15 mouse cellular contexts compared by ENCODE assay signal in genomic region chr10:88260309-88260708, GRCm38 (mm10). TPM values are rescaled to one million over a fixed set of nuclear protein-coding genes. Genes with fewer than 3 reads are reported as not detected.
DNase-seq lines count a peak whose midpoint lies in the region; ATAC-seq and TF ChIP-seq lines count a peak whose summit lies in the region.
"Had no signal": no experiment of that assay in that cellular context is flagged by ENCODE, and none has a peak within 500 bp of the region (broad histone marks: within the 10 kb centered on the region; RNA-seq: fewer than 3 reads in every experiment).

No protein-coding gene starts in this region.

- H3K4me2 ChIP-seq in hindbrain, embryonic 11.5 days (replicated peaks; ENCODE audit: low read depth, low read length): no peak overlapping the region
- H3K4me2 ChIP-seq in hindbrain, postnatal 0 days (ENCODE audit: low read depth, low read length): no peak overlapping the region
- H3K4me2 ChIP-seq: limb, embryonic 12.5 days; midbrain, embryonic 13.5 days had no signal

- TF ChIP-seq CTCF in hindbrain, postnatal 0 days (IDR thresholded peaks at IDR 0.05; ENCODE audit: low read depth): no peak

- H3K27ac ChIP-seq in hindbrain, embryonic 11.5 days (ENCODE audit: low read depth, low read length): no peak overlapping the region
- no peak overlapping the region for H3K27ac ChIP-seq in hindbrain, postnatal 0 days
- no peak overlapping the region for H3K27ac ChIP-seq in midbrain, embryonic 10.5 days (replicated peaks)
- H3K27ac ChIP-seq: midbrain, embryonic 13.5 days had no signal

- no peaks in the 10 kb centered on the region for H3K27me3 ChIP-seq in hindbrain, embryonic 11.5 days (ENCODE audit: control insufficient read depth, insufficient read depth, low read length)
- no peaks in the 10 kb centered on the region for H3K27me3 ChIP-seq in hindbrain, postnatal 0 days (ENCODE audit: insufficient read depth, low read length)
- H3K27me3 ChIP-seq in midbrain, embryonic 10.5 days (ENCODE audit: low read depth, poor library complexity, severe bottlenecking): no peaks in the 10 kb centered on the region
- H3K27me3 ChIP-seq: limb, embryonic 12.5 days; midbrain, embryonic 13.5 days had no signal

- no peak overlapping the region for H3K4me3 ChIP-seq in hindbrain, embryonic 11.5 days (ENCODE audit: low read depth, low read length)
- H3K4me3 ChIP-seq in hindbrain, postnatal 0 days (ENCODE audit: low read length): no peak overlapping the region
- H3K4me3 ChIP-seq in midbrain, embryonic 10.5 days: no peak overlapping the region
- H3K4me3 ChIP-seq: limb, embryonic 12.5 days; midbrain, embryonic 13.5 days had no signal

- intact Hi-C loops in left cerebral cortex, postnatal 25 days (cut with DNase I): no loop called here

- H3K9ac ChIP-seq in hindbrain, embryonic 11.5 days (ENCODE audit: low read depth, low read length): no peak overlapping the region
- H3K9ac ChIP-seq in hindbrain, postnatal 0 days (replicated peaks; ENCODE audit: low read length): no peak overlapping the region
- H3K9ac ChIP-seq: limb, embryonic 12.5 days; midbrain, embryonic 13.5 days had no signal

- no peak for ATAC-seq in hindbrain, embryonic 11.5 days (ENCODE audit: low FRiP score)
- ATAC-seq in hindbrain, postnatal 0 days: no peak
- no peak for ATAC-seq in megakaryocyte progenitor cell, adult 5-6 weeks (replicated peaks; ENCODE audit: poor library complexity)
- ATAC-seq: inflammation-experienced regulatory T-cells, adult 6 months; midbrain, embryonic 13.5 days had no signal

- no peaks in the 10 kb centered on the region for H3K9me3 ChIP-seq in hindbrain, embryonic 11.5 days (ENCODE audit: control insufficient read depth, low read length)
- no peaks in the 10 kb centered on the region for H3K9me3 ChIP-seq in hindbrain, postnatal 0 days (ENCODE audit: low read length)
- H3K9me3 ChIP-seq in midbrain, embryonic 10.5 days (replicated peaks): no peaks in the 10 kb centered on the region
- H3K9me3 ChIP-seq: limb, embryonic 12.5 days; midbrain, embryonic 13.5 days had no signal

- H3K36me3 ChIP-seq in hindbrain, embryonic 11.5 days (ENCODE audit: control insufficient read depth, insufficient read depth, low read length): no peaks in the 10 kb centered on the region
- no peaks in the 10 kb centered on the region for H3K36me3 ChIP-seq in hindbrain, postnatal 0 days (ENCODE audit: insufficient read depth, low read length)
- no peaks in the 10 kb centered on the region for H3K36me3 ChIP-seq in midbrain, embryonic 10.5 days
- H3K36me3 ChIP-seq: limb, embryonic 12.5 days; midbrain, embryonic 13.5 days had no signal

- peak; percentile 10 for DNase-seq in hindbrain, embryonic 11.5 days (ENCODE audit: low spot score)
- DNase-seq in hindbrain, postnatal 0 days (ENCODE audit: low spot score): no peak
- peak; percentile 53 for DNase-seq in urinary bladder, postnatal 14 days (ENCODE audit: low spot score)
- no peak for DNase-seq in urinary bladder, adult 18-20 months (ENCODE audit: low spot score in 2 of 2)
- peak; percentile 36 for DNase-seq in heart, postnatal 4 days
- no peak for DNase-seq in midbrain, embryonic 10.5 days (ENCODE audit: low spot score)
- no peak for DNase-seq in left cerebral cortex, postnatal 25 days (ENCODE audit: low spot score in 2 of 2)
- DNase-seq: adrenal gland, postnatal 14 days; B cell, adult 2 months; layer of hippocampus, postnatal 36 days; thymus, adult 18-20 months had no signal

- no peaks in the 10 kb centered on the region for H3K4me1 ChIP-seq in hindbrain, embryonic 11.5 days (replicated peaks; ENCODE audit: control insufficient read depth, insufficient read depth, low read length)
- no peaks in the 10 kb centered on the region for H3K4me1 ChIP-seq in hindbrain, postnatal 0 days (ENCODE audit: insufficient read depth, low read length)
- no peaks in the 10 kb centered on the region for H3K4me1 ChIP-seq in midbrain, embryonic 10.5 days
- H3K4me1 ChIP-seq: midbrain, embryonic 13.5 days had no signal

- WGBS in hindbrain, embryonic 11.5 days: 88% methylated on average over 12 of the region's 12 CpGs
- 83% methylated on average over 12 of the region's 12 CpGs for WGBS in hindbrain, postnatal 0 days
- WGBS in midbrain, embryonic 10.5 days: 87% methylated on average over 12 of the region's 12 CpGs

RNA-seq across cellular contexts. Expression of gene Washc3, which starts 59.4 kb away (rescaled TPM):
- 46.0 and 46.1 TPM in 2 replicates for polyA plus RNA-seq in hindbrain, embryonic 11.5 days (2014; fragmentation: Nextera tagmentation; extraction: Ambion mirVana)
- 11.6 and 14.7 TPM in 2 replicates for total RNA-seq in hindbrain, postnatal 0 days (2014; rRNA removed)
- 45.0 and 45.8 TPM in 2 replicates for polyA plus RNA-seq in hindbrain, postnatal 0 days (2015; fragmentation: Nextera tagmentation; extraction: Ambion mirVana)
- total RNA-seq in heart, postnatal 4 days (2021): 10 to 100 TPM; 24.5 to 24.7 TPM
- polyA plus RNA-seq in midbrain, embryonic 10.5 days (2016; fragmentation: Nextera tagmentation; extraction: Ambion mirVana): 47.1 and 48.0 TPM in 2 replicates
- total RNA-seq in megakaryocyte progenitor cell, adult 5-6 weeks (2015): 90.1 and 96.6 TPM in 2 replicates
- total RNA-seq in megakaryocyte progenitor cell, adult 5-6 weeks (2017): 38.7 and 50.3 TPM in 2 replicates
- total RNA-seq in left cerebral cortex, postnatal 25 days (2021): 10 to 100 TPM; 24.3 to 25.7 TPM

Comparison
In these comparisons a context has a peak if more than half of its experiments do, and no peak if none do; other contexts are left out.
1. DNase-seq: peak in hindbrain, embryonic 11.5 days (single experiment), urinary bladder, postnatal 14 days (single experiment) and heart, postnatal 4 days (single experiment); none in hindbrain, postnatal 0 days (single experiment), urinary bladder, adult 18-20 months (0 of 2), midbrain, embryonic 10.5 days (single experiment) and left cerebral cortex, postnatal 25 days (0 of 2).